Mouse (Mus musculus): ENCODE measurements at regions not wholly inside any gene's neighbourhood (a gene's known extent, or its start where the extent isn't known, plus 50 kb on each side); places are given as distances from the start of the nearest gene placed in this dataset.

GRCm38 (mm10) chr7:113441906-113442305, 53.5 kb upstream of the Pth start:
- ATAC-seq (ENCODE audit: poor library complexity, severe bottlenecking): no peak

- ATAC-seq (ENCODE audit: poor library complexity, severe bottlenecking): peak; percentile 97
Measured at GRCm38 (mm10) chr7:113443566-113443965, 55.2 kb upstream of the Pth start.

- ATAC-seq (ENCODE audit: poor library complexity, severe bottlenecking): no peak
Measured at GRCm38 (mm10) chr7:113444991-113445390, 56.6 kb upstream of the Pth start.

- ATAC-seq (ENCODE audit: poor library complexity, severe bottlenecking): no peak
Measured at GRCm38 (mm10) chr7:113460406-113460805, 53.2 kb upstream of the Far1 start.

GRCm38 (mm10) chr7:113462286-113462685, 51.3 kb upstream of the Far1 start:
- no peak for ATAC-seq (ENCODE audit: poor library complexity, severe bottlenecking)

Data from megakaryocyte, adult 5-6 weeks (primary cell).